Mouse (Mus musculus): ENCODE results near the gene Pcf11.
A peak's percentile ranks its signal among the peaks of the same experiment; 100 is the strongest.

Pcf11 gene

GRCm38 (mm10) chr7:92637021-92637625 lies 32.6 kb downstream of the Pcf11 start, which contains the start of gene Ankrd42:
Gene Ankrd42, minus strand, starts transcription at chr7:92637142.
- peak; percentile 81 for DNase-seq (ENCODE audit: low read depth, low spot score)

DNA sequence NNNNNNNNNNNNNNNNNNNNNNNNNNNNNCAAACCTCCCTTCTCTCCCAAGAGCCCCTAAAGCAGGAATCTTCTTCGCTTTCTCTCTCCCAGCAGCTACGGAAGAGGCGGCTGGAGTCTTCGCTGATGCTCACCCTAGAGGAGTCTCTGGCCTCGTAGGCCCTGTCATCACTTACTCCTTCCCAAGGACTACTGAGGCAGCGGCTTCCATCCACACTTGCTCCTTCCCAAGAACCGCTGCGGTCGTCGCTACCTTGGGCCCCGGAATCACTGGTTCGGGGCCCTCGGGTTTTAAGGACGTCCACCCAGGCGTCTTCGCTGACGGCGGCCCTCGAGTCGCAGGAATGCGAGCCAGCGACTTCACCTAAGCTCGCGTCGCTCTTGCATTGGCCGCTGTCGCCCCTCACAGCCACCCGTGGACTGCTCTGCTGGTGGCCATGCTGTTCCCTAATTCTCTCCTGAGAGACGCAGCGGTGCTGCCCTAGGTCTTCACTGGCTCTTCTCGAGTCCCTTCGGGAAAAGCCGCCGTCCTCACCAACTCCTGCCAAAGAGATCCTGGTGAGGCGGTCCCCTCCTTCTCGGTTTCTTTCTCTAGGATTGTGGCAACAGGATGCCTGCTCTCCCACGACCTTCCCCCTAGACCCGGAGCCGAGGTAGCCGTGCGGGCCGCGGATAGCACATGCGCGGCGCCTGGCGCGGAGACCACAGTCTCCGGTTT lies 33.3 kb downstream of the Pcf11 start:
- DNase-seq (ENCODE audit: low read depth, low spot score) = no peak

GRCm38 (mm10) chr7:92630167-92630566 lies 39.6 kb downstream of the Pcf11 start:
- DNase-seq (ENCODE audit: low read depth, low spot score) = no peak

DNA sequence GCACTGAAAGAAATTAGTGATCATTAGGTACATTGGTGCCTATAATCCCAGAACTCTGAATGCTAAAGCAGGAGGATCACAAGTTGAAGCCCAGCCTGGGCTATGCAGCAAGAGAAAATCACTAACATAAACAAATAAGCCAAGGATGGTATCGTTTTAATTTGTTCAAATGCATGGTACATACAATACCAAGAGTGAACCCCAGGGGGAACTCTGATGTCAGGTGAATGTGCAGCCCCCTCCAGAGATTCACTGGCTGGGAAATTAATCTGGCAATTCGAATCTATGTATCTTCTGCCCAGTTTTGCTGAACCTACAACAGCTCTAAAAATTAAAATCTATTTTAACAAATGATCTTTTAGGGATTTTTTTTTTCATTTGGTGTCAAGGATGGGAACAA lies 45.2 kb downstream of the Pcf11 start:
- no peak for DNase-seq (ENCODE audit: low read depth, low spot score)

- no peak for DNase-seq (ENCODE audit: low read depth, low spot score)
Observed at GRCm38 (mm10) chr7:92610830-92611229, 58.9 kb downstream of the Pcf11 start.

DNA sequence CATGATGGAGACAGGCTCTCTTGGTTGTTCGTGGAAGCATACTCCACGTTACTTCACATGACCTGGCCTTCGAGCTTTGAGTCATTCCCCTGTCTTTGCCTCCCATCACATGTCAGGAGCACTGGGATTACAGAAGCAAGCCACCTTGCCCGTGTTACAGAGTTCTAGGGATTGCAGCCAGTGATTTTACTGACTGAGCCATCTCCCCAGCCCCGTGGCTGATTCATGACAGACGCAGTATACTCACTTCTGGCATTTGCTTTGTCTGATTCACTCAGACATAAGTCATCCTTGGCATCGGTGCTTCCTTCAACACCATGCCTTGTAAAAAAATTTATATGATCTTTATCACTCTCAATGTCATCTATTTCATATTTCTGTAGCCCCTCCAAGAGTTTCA lies 64.8 kb downstream of the Pcf11 start:
- DNase-seq (ENCODE audit: low read depth, low spot score) = no peak
